Mouse (Mus musculus) kidney, postnatal 25 days (tissue): ENCODE data around the gene Map1b.

Experiments used
- DNase-seq, 2 experiments: peaks; one replicate each; pipeline ENCODE4 v3.0.0; 2021; ENCODE audit warnings: mixed read lengths in 2 of 2

The Map1b gene

GRCm38 (mm10) chr13:99444880-99445279 is 71.5 kb downstream of the Map1b start:
- DNase-seq = peak in 1 of 2 experiments; percentile 15

- DNase-seq = no peak
These were observed 71.9 kb downstream of the Map1b start for GRCm38 (mm10) chr13:99444431-99444871.

DNA sequence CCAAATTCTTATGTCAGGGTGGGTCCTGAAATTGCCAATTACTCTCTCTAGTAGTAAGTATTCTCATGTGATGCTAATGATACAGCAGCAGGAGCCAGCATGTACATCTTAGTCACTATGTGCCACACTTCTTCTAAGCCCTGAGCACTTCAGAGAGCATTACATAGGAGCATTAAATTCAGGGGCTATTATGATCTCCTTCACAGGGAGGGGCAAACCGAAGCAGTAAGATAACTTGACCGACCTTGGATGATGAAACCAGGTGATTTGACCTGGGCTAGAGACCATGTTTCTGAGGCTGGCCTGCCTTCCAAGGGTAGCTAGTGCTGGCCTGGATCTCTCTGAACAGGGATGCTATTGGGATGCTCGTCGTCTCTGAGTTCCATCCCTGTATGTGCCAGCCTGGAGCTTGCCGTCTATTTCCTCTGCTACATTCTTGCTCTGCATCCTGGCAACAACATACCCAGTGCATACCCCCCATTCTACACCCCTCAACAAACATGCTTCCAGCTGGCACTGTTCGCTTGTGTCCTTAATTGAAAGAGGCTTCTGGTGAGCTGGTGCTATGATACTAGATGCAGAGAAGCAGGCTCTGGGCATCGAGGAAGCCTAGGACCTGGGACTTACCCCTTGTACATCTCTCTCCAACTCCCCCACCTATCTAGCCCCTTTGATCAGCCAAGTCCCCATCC is 72.7 kb downstream of the Map1b start:
- DNase-seq = no peak

- DNase-seq = peak in 1 of 2 experiments; percentile 23
These were observed 73.7 kb downstream of the Map1b start for GRCm38 (mm10) chr13:99442434-99443249.

DNA sequence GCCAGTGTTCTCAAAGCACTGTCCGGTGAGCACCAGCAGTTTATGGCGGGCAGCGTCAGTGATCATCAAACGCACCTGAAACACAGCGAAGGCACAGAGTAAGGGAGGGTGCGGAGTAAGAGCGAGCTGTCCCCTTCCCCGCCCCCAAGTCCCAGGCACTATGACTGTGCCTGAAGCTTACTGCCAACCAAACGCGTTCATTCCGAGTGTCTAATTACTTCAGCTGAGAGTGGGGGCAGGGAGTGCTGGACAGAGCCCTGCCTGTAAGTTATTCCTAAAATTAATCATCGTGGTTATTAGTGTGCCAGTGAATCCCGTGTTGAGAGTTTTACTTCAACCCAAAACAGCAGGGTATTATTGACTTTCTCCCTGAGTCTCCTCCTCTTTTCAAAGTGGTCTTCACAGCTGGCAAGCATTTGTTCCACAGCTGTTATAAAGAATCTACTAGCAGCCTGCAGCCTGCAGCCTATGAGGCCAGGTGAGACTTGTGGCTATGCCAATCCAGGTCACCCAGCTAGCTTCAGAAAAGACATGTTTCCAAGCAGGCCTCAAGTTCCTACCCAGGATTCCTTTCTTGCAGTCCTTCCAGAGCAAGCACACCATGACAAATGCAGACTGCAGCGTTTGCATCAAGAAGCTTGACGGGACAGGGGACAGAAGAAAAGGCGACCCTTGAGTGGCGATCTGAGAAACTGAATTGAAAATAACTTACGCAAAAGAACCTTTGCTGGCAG is 74.5 kb downstream of the Map1b start:
- no peak for DNase-seq

- DNase-seq = no peak
These were observed 76.1 kb downstream of the Map1b start for GRCm38 (mm10) chr13:99440228-99440627.

GRCm38 (mm10) chr13:99439357-99439756 is 77.0 kb downstream of the Map1b start:
- DNase-seq = no peak

GRCm38 (mm10) chr13:99437051-99437450 is 79.3 kb downstream of the Map1b start:
- DNase-seq = no peak

- DNase-seq = no peak
These were observed 81.8 kb downstream of the Map1b start for GRCm38 (mm10) chr13:99434494-99434893.

DNA sequence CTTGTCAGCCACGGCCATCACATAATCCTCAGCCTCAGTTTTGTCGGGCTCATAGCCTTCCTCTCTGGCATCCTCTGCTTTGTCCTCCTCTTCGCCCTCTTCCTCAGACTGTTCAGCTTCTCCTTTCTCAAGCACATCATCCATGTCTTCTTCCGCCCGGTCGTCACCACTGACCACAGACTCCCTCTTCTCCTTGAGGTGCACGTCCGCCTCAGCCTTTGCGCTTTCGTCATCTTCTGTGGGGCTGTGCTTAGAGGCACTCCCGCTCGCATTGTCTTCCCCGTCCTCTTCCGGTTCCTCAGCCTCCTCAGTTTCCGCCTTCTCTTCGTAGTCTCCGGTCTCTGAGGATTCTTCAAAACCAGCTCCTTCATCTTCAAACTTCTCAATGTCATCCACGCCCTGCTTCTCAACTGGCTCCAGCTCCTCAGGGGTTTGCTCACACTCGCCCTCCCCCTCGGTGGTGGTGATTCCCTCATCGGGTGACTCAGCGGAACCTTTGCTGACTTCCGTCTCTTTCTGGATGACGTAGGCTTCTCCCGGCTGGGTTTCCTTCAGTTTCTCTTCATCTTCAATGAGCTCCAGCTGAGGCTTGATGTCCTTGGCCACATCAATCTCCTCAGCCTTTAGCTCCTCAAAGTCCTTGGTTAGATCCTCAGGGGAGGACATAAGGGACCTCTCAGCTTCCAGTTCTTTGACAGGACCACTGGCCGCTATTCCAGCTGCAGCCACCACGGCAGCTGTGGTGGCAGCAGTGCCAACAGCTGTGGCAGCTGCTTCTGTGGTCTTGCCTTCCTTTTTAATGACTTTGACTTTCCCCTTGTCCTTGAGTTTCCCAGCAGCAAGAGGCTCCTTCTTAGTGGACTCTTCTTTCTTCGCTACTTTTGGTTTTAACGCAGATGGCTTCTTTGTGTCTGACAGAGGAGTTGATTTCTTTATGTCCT is 83.0 kb downstream of the Map1b start:
- no peak for DNase-seq

DNA sequence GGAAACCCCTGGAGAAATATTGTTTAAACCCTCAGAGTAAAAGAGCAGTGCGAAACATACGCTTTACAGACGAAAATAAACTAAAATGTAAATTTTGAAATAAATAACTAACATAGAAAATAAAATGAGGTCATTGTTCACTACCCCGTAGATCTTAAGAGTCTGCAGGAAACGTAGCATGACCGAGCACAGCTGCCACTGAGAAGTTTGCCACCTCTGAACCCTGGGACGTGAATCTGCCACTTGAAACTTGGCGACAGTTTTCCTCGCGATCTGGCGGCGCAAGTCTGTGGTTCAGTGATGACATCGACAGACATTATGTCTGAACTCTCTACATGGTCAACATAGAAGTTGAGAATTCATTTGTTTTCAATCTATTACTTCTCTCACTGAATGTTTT is 92.8 kb downstream of the Map1b start:
- peak in 1 of 2 experiments; percentile 40 for DNase-seq

- no peak for DNase-seq
These were observed 99.7 kb downstream of the Map1b start for GRCm38 (mm10) chr13:99416601-99417000.

- no peak for DNase-seq
These were observed 102.0 kb downstream of the Map1b start for GRCm38 (mm10) chr13:99414352-99414742.

DNA sequence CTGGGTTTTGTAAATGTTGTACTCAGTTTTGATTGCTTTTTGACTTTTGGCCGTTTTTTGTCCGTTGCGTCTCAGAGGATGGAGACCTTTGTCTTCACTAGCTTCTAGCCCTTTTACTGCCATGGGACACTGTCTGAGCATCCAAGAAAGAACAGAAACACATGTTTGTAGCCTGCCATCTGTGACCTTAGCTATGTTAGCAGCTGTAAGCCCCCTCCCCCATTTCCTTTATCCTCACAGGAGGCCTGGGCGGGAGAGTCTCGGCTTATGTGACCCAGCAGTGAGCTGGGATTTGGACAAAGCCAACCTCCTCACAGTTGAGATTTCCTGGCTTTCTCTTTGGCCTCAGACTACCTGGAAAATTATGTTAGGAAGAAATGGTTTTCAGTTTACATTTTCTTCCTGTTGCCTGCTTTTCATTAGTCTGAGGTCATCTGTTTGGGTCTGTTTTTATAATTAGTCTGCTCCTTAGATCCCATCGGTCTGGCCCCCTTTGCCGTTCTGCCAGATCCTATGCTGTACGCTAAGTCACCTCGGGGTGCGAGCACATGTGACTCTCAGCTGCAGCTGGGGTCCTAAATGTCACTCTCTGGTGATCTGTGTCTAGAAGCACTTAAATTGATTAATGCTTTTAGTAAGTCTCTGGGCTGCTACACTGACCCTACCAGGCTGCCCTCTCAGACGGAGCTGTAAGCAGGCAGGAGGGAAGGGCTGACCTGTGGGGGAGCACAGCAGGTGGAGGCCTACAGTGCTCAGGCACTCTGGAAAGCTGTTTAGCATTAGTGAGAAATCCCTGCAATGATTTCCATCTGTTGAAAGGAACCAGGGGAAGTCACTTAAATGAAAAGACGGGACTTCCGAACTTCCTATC is 102.6 kb downstream of the Map1b start:
- DNase-seq = no peak

DNA sequence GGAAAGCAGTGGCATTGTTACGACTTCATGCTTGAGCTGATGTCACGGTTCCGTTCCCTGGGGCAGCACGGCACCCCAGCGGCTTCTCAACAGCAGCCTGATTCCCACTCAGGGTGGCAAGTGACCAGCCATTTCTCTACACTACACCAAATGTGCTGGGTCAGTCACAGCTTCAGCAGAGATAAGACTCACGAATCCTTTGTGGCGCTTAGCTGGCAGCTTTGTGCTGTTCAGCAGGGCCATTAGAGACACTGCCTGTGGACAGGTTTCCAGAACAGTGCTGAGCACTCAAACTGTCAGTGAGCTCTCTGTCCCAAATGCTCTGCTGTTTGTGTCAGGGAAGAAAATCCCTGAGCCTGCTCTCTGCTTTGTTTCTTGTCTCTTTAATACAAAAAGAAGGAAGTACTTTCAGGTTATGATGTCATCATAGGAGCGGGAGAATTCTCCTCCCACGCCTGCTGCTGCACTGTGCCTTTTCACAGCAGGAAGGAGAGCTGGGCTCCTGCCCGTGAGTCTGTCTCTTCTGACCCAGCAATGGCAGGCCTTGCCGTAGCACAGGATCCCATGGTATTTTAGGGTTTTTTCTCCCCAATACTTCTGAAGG is 103.8 kb downstream of the Map1b start:
- peak; percentile 47 to 77 for DNase-seq

DNA sequence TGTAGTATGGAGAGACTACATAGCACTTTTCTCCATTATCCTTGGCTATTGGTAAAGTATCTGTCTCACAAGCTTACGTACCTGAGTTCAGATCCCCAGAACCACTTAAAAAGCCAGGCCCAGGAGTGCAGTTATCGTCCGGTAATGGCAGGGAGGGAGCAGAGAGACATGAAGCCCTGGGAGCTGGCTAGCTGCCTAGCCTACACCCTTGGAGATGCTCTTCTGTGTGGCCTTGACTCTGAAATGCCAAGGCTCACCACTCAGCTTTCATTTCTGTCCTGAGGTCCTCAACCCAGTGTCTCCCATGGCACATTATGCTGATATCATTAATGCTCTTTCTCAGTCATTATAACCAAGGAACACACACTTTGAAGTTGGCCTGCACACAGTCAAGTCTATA is 104.6 kb downstream of the Map1b start:
- no peak for DNase-seq

DNA sequence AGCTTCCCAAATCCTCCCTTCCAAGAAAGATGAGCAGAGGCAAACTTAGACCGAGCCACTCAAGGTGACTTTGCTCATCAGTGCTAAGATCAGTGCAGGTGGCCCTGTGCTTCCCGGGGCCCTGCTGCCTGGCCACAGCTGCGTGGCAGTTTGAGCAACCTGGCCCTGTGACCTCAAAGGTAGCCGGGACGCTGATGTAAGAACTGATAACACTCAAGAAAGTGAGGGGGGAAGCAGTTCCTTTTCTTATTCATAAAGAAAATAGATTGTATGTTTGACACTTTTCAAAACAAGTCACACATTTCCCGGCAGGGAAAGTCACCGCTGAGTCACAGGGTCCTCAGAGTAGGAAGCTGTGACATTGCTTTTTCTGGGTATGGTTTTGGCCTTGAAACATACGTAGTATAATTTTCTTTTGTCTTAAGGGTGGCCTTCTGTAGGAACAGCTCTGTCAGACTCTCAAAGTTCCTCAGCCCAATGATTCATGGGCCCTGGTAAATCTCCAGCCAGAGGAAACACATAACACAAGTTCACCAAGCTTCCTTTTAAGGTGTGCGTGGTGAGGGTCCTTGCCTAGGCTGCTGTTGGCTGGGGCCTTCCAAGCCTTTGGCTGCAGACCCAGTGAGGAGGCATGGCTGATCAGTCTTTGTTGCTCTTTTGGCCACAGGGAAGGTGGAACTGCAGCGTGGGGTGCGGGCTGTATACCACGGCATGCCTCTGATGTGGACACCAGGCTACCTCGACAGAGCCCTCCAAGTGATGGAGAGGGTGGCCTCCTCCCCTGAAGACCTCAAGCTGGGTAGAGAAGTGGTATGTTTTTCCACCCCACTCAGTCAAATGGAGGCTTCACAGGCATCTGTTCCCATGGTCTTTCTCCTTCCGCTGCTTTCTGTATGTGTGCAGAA is 105.5 kb downstream of the Map1b start:
- DNase-seq = no peak

GRCm38 (mm10) chr13:99409216-99409615 is 107.1 kb downstream of the Map1b start:
- no peak for DNase-seq

DNA sequence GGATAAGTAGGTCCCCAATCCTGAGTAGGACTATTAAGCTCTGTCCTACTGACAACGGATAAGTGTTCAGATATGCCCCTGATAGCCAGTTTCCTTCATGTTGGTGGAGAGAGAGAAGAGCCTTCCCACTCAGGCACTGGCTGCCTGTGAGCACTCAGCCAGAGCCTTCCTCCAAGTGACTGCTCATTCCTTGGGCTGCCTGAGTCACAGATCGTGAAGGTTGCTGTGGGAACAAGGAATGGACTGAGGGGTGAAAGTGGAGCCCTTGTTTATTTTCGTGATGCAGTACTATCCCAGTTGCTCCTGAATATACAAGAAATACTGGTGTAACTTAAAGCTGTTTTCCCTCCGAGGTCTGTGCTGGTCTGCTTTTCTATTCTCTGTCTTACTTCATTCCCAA is 117.0 kb downstream of the Map1b start:
- DNase-seq = no peak
